Mouse (Mus musculus) lung, adult 18-20 months (tissue): ENCODE measurements at regions not wholly inside any gene's neighbourhood (a gene's known extent, or its start where the extent isn't known, plus 50 kb on each side); places are given as distances from the start of the nearest gene placed in this dataset.

Experiments used
- DNase-seq, 2 experiments: peaks; one replicate each; pipeline ENCODE4 v3.0.0; 2022; ENCODE audit warnings: mixed read lengths in 2 of 2

GRCm38 (mm10) chr3:79996803-79997202 lies 112.5 kb downstream of the Fam198b start:
- no peak for DNase-seq

- no peak for DNase-seq
Observed at GRCm38 (mm10) chr3:80002335-80002734, 118.0 kb downstream of the Fam198b start.

GRCm38 (mm10) chr3:80003300-80004090 lies 119.2 kb downstream of the Fam198b start:
- no peak for DNase-seq

- no peak for DNase-seq
Observed at GRCm38 (mm10) chr3:80004556-80004955, 120.2 kb downstream of the Fam198b start.

GRCm38 (mm10) chr3:80004966-80005365 lies 120.6 kb downstream of the Fam198b start:
- peak in 1 of 2 experiments; percentile 13 for DNase-seq

GRCm38 (mm10) chr3:80005371-80005770 lies 121.0 kb downstream of the Fam198b start:
- no peak for DNase-seq

- no peak for DNase-seq
Observed at GRCm38 (mm10) chr3:80006263-80006662, 121.9 kb downstream of the Fam198b start.

GRCm38 (mm10) chr3:80007006-80007405 lies 122.7 kb downstream of the Fam198b start:
- no peak for DNase-seq

GRCm38 (mm10) chr3:80009275-80009674 lies 124.9 kb downstream of the Fam198b start:
- no peak for DNase-seq

GRCm38 (mm10) chr3:80025795-80026194 lies 141.5 kb downstream of the Fam198b start:
- DNase-seq: no peak

GRCm38 (mm10) chr3:80033071-80033470 lies 148.7 kb downstream of the Fam198b start:
- no peak for DNase-seq

GRCm38 (mm10) chr3:80038553-80039129 lies 154.3 kb downstream of the Fam198b start:
- DNase-seq: peak; percentile 9 to 21

- peak; percentile 28 to 71 for DNase-seq
Observed at GRCm38 (mm10) chr3:80042756-80043484, 158.6 kb downstream of the Fam198b start.

- DNase-seq: no peak
Observed at GRCm38 (mm10) chr3:80049495-80050225, 165.3 kb downstream of the Fam198b start.

- no peak for DNase-seq
Observed at GRCm38 (mm10) chr3:80050920-80051319, 166.6 kb downstream of the Fam198b start.

GRCm38 (mm10) chr3:80051963-80052362 lies 167.6 kb downstream of the Fam198b start:
- peak in 1 of 2 experiments; percentile 23 for DNase-seq

- DNase-seq: no peak
Observed at GRCm38 (mm10) chr3:80052879-80053278, 168.5 kb downstream of the Fam198b start.

GRCm38 (mm10) chr3:80053435-80053834 lies 169.1 kb downstream of the Fam198b start:
- no peak for DNase-seq

- DNase-seq: peak in 1 of 2 experiments; percentile 36
Observed at GRCm38 (mm10) chr3:80056636-80057350, 172.5 kb downstream of the Fam198b start.

GRCm38 (mm10) chr3:80058722-80059121 lies 174.4 kb downstream of the Fam198b start:
- peak; percentile 27 to 66 for DNase-seq

GRCm38 (mm10) chr3:80070726-80071125 lies 186.4 kb downstream of the Fam198b start:
- DNase-seq: no peak

GRCm38 (mm10) chr3:80079801-80080418 lies 195.6 kb downstream of the Fam198b start:
- peak; percentile 16 to 34 for DNase-seq
